Mouse (Mus musculus) lung, embryonic 16.5 days (tissue): ENCODE data around the gene Orc5. TPM values are rescaled to one million over a fixed set of nuclear protein-coding genes. Genes with fewer than 3 reads are reported as not detected.

Experiments
- ATAC-seq: fragments of 200-750 bp; cut with Nextera tagmentation; 2 replicates; pipeline ENCODE4 v1.8.0; 2017; ENCODE audit warnings: low read depth, mild to moderate bottlenecking, moderate library complexity
- H3K27ac ChIP-seq: fragments of 300-500 bp; sonication (generic); 2 replicates; pipeline ENCODE4 v1.5.1; 2014; ENCODE audit warnings: mild to moderate bottlenecking, control low read depth, low read length
- H3K27me3 ChIP-seq: fragments of 300-500 bp; sonication (generic); 2 replicates; pipeline ENCODE4 v1.6.1; 2014; ENCODE audit warnings: low read depth, low read length, mixed read lengths; ENCODE audit not compliant: control insufficient read depth, insufficient read depth
- H3K36me3 ChIP-seq: fragments of 300-500 bp; sonication (generic); 2 replicates; pipeline ENCODE4 v1.6.1; 2014; ENCODE audit warnings: low read length; ENCODE audit not compliant: control insufficient read depth, insufficient read depth
- H3K4me1 ChIP-seq: fragments of 300-500 bp; sonication (generic); replicated peaks from 2 replicates; pipeline ENCODE4 v1.6.1; 2014; ENCODE audit warnings: low read length, mixed read lengths; ENCODE audit not compliant: control insufficient read depth, insufficient read depth
- H3K4me2 ChIP-seq: fragments of 300-500 bp; sonication (generic); 2 replicates; pipeline ENCODE4 v1.6.1; 2014; ENCODE audit warnings: low read depth, low read length, control low read depth
- H3K4me3 ChIP-seq: fragments of 300-500 bp; sonication (generic); 2 replicates; pipeline ENCODE4 v1.5.1; 2014; ENCODE audit warnings: mild to moderate bottlenecking, low read length, control low read depth
- H3K9ac ChIP-seq: fragments of 300-500 bp; sonication (generic); 2 replicates; pipeline ENCODE4 v1.6.1; 2014; ENCODE audit warnings: low read length, control low read depth
- H3K9me3 ChIP-seq: fragments of 300-500 bp; sonication (generic); 2 replicates; pipeline ENCODE4 v1.6.1; 2016; ENCODE audit warnings: low read length; ENCODE audit not compliant: control insufficient read depth
- WGBS: fragments of 180-500 bp; shearing (Covaris S2); extraction: QIAGEN DNeasy Blood & Tissue Kit; methylation state at CpG from one replicate; pipeline ENCODE4 v1.1.7; 2014; 5-methylcytosine and 5-hydroxymethylcytosine counted together
- polyA plus RNA-seq: library from polyadenylated mRNA; unstranded; fragments of >200 nt; fragmentation: Nextera tagmentation; extraction: Ambion mirVana; gene quantifications from 2 replicates; pipeline ENCODE4 v1.2.1, GENCODE M21; 2015

Orc5 gene
- polyA plus RNA-seq, 1 experiment from 2014 or later = 35.1 TPM

DNA sequence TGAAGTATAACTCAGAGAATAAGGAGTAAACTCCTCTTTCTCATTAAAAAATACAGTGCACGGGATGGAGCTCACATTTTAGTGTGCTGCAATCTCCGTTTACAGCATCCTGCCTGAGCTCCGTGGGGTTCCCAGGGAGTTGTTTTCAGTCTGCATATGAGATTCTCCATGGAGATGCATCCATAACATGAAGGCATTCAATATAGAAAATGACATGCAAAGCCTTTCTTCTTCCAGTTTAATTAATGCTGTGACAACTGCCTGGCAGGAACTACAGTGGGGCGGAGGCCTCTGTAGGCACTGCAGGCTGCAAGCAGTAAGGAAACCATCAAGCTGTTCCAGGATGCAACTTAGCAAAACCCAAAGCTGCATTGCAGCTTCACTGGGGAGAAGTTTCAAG lies 79.0 kb downstream of the Orc5 start:
- H3K4me3 ChIP-seq = no peak overlapping the region
- no peak for ATAC-seq
- H3K27me3 ChIP-seq = no peaks in the 10 kb centered on the region
- H3K4me1 ChIP-seq = no peaks in the 10 kb centered on the region
- no peak overlapping the region for H3K9ac ChIP-seq
- 67% methylated on average over 4 of the region's 4 CpGs for WGBS
- no peaks in the 10 kb centered on the region for H3K36me3 ChIP-seq
- H3K27ac ChIP-seq = no peak overlapping the region
- H3K9me3 ChIP-seq = no peaks in the 10 kb centered on the region
- H3K4me2 ChIP-seq = no peak overlapping the region

- Histone ChIP-seq H3K9ac (no peak overlapping the region), H3K9me3 (no peaks in the 10 kb centered on the region), H3K4me1 (no peaks in the 10 kb centered on the region), H3K27me3 (no peaks in the 10 kb centered on the region), H3K27ac (no peak overlapping the region), H3K4me2 (no peak overlapping the region), H3K36me3 (no peaks in the 10 kb centered on the region), H3K4me3 (no peak overlapping the region)
- ATAC-seq = no peak
- WGBS = 71% methylated on average over 15 of the region's 15 CpGs
Observed at GRCm38 (mm10) chr5:22452871-22453661, 97.2 kb downstream of the Orc5 start.

- Histone ChIP-seq H3K36me3 (no peaks in the 10 kb centered on the region), H3K27ac (no peak overlapping the region), H3K4me2 (no peak overlapping the region), H3K9ac (no peak overlapping the region), H3K4me1 (no peaks in the 10 kb centered on the region), H3K27me3 (no peaks in the 10 kb centered on the region), H3K4me3 (no peak overlapping the region), H3K9me3 (no peaks in the 10 kb centered on the region)
- 79% methylated on average over 9 of the region's 9 CpGs for WGBS
- no peak for ATAC-seq
Observed at GRCm38 (mm10) chr5:22452452-22452851, 97.8 kb downstream of the Orc5 start.

GRCm38 (mm10) chr5:22451764-22452163 lies 98.5 kb downstream of the Orc5 start:
- Histone ChIP-seq H3K9ac (no peak overlapping the region), H3K36me3 (no peaks in the 10 kb centered on the region), H3K27me3 (no peaks in the 10 kb centered on the region), H3K4me1 (no peaks in the 10 kb centered on the region), H3K4me2 (no peak overlapping the region), H3K4me3 (no peak overlapping the region), H3K27ac (no peak overlapping the region), H3K9me3 (no peaks in the 10 kb centered on the region)
- ATAC-seq = no peak
- WGBS = 50% methylated on average over 3 of the region's 3 CpGs

- H3K27me3 ChIP-seq = no peaks in the 10 kb centered on the region
- H3K36me3 ChIP-seq = no peaks in the 10 kb centered on the region
- no peaks in the 10 kb centered on the region for H3K4me1 ChIP-seq
- H3K27ac ChIP-seq = no peak overlapping the region
- H3K4me3 ChIP-seq = no peak overlapping the region
- H3K9ac ChIP-seq = no peak overlapping the region
- WGBS = 47% methylated on average over 3 of the region's 3 CpGs
- no peaks in the 10 kb centered on the region for H3K9me3 ChIP-seq
- no peak overlapping the region for H3K4me2 ChIP-seq
- ATAC-seq = no peak
Observed at GRCm38 (mm10) chr5:22449492-22449891, 100.7 kb downstream of the Orc5 start.

Other genes with a start within 250 kb of the Orc5 start
- 0.94 and 1.8 TPM in 2 replicates for gene Reln, start 205.7 kb downstream of the Orc5 start, polyA plus RNA-seq
- 0.10 TPM in 1 of 2 replicates, not detected in the other for gene Lhfpl3, start 195.6 kb upstream of the Orc5 start, polyA plus RNA-seq